Mouse (Mus musculus): Measurements from ENCODE around the gene Elk3.

DNA sequence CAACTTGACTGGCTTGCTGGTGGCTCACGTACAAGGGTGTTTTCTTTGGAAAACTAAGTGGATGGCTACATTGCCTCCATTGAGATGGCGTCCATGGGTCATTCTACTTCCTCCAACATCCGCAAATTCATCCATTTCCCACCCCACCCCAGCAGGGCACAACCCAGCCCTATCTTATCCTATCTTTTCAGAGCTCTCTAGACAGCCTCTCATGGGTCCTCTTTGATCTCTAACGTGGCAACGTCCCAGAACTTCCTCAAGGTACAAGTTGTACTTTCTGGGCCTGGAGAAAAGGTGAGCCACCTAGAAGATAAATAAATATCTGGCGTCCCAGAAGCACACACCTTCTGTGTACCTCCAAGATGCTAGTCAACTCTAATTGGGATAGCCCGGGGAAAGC lies 17.3 kb downstream of the Elk3 start:
- TF ChIP-seq POLR2A (IDR thresholded peaks at IDR 0.05; ENCODE audit: control insufficient read depth, extremely low read depth, insufficient read depth, low read length, poor library complexity): no peak
- TF ChIP-seq CTCF (IDR thresholded peaks at IDR 0.05; ENCODE audit: borderline replicate concordance, control insufficient read depth, extremely low read depth, insufficient read depth, low read length, poor library complexity): no peak
